Mouse (Mus musculus) heart, postnatal 0 days (tissue): ENCODE data around the gene Vmn2r93. TPM values are rescaled to one million over a fixed set of nuclear protein-coding genes. Genes with fewer than 3 reads are reported as not detected.

Experiments used
- ATAC-seq: fragments of 200-750 bp; cut with Nextera tagmentation; 2 replicates; pipeline ENCODE4 v1.8.0; 2017; ENCODE audit warnings: low read depth, moderate number of reproducible peaks, moderate library complexity; ENCODE audit not compliant: insufficient read depth
- DNase-seq: peaks from one replicate; pipeline ENCODE4 v3.0.0-alpha.2; 2016; ENCODE audit warnings: low spot score
- H3K27ac ChIP-seq: fragments of 300-500 bp; sonication (generic); 2 replicates; pipeline ENCODE4 v1.5.1; 2014; ENCODE audit warnings: low read depth, mild to moderate bottlenecking
- H3K27me3 ChIP-seq: fragments of 300-500 bp; sonication (generic); 2 replicates; pipeline ENCODE4 v1.6.1; 2014; ENCODE audit warnings: low read length, mixed read lengths; ENCODE audit not compliant: control insufficient read depth, insufficient read depth
- H3K36me3 ChIP-seq: fragments of 300-500 bp; sonication (generic); replicated peaks from 2 replicates; pipeline ENCODE4 v1.6.1; 2014; ENCODE audit warnings: low read length, mixed read lengths; ENCODE audit not compliant: control insufficient read depth, insufficient read depth
- H3K4me1 ChIP-seq: fragments of 300-500 bp; sonication (generic); 2 replicates; pipeline ENCODE4 v1.6.1; 2014; ENCODE audit warnings: antibody characterized with exemption; ENCODE audit not compliant: control insufficient read depth, insufficient read depth
- H3K4me2 ChIP-seq: fragments of 300-500 bp; sonication (generic); 2 replicates; pipeline ENCODE4 v1.6.1; 2014; ENCODE audit warnings: low read depth, mild to moderate bottlenecking, low read length, moderate library complexity
- H3K4me3 ChIP-seq: fragments of 300-500 bp; sonication (generic); 2 replicates; pipeline ENCODE4 v1.5.1; 2014; ENCODE audit warnings: low read depth, low read length
- H3K9ac ChIP-seq: fragments of 300-500 bp; sonication (generic); replicated peaks from 2 replicates; pipeline ENCODE4 v1.6.1; 2014; ENCODE audit warnings: low read depth, low read length, mixed read lengths
- H3K9me3 ChIP-seq: fragments of 300-500 bp; sonication (generic); replicated peaks from 2 replicates; pipeline ENCODE4 v1.6.1; 2016; ENCODE audit warnings: low read length; ENCODE audit not compliant: control insufficient read depth
- CTCF ChIP-seq: IDR thresholded peaks from 2 replicates; pipeline ENCODE4 v1.5.1; 2016; ENCODE audit warnings: antibody characterized with exemption, control low read depth, low read depth
- EP300 ChIP-seq: IDR thresholded peaks from 2 replicates; pipeline ENCODE4 v1.6.1; 2016; ENCODE audit warnings: antibody characterized with exemption, low read depth
- WGBS: fragments of 180-500 bp; shearing (Covaris S2); extraction: QIAGEN DNeasy Blood & Tissue Kit; methylation state at CpG from one replicate; pipeline ENCODE4 v1.1.7; 2014; 5-methylcytosine and 5-hydroxymethylcytosine counted together
- polyA plus RNA-seq: library from polyadenylated mRNA; unstranded; fragments of >200 nt; fragmentation: Nextera tagmentation; extraction: Ambion mirVana; gene quantifications from 2 replicates; pipeline ENCODE4 v1.2.1, GENCODE M21; 2015
- total RNA-seq: library from RNA; depleted of rRNA; stranded (reverse); fragments of >200 nt; gene quantifications from 2 replicates; pipeline ENCODE4 v1.2.3, GENCODE M21; 2014; ENCODE audit warnings: low replicate concordance; rRNA removed

Vmn2r93 gene
- total RNA-seq (not detected in 2 replicates), polyA plus RNA-seq (not detected in 2 replicates)

- DNase-seq (no peak), ATAC-seq (no peak)
- no peaks in the 10 kb centered on the region for H3K27me3 ChIP-seq
- TF ChIP-seq EP300 (no peak), CTCF (no peak)
- no peak within 1 kb of the TSS for H3K27ac ChIP-seq
- H3K4me1 ChIP-seq: no peaks in the 10 kb centered on the region
- 15% methylated on average over 1 of the region's 1 CpGs for WGBS
- H3K4me2 ChIP-seq: no peak within 1 kb of the TSS
- 0 out of 2 replicates have a peak, but pooled peaks cover 2% of the 10 kb centered on the region for H3K9me3 ChIP-seq
- H3K4me3 ChIP-seq: no peak within 1 kb of the TSS
- no peak within 1 kb of the TSS for H3K9ac ChIP-seq
- no peaks in the 10 kb centered on the region for H3K36me3 ChIP-seq
These were observed at the start of gene Vmn2r93 for GRCm38 (mm10) chr17:18297799-18298198. TSS of gene Vmn2r93 (plus strand) at chr17:18298099.

- ATAC-seq (no peak), DNase-seq (no peak)
- 41% methylated on average over 2 of the region's 2 CpGs for WGBS
- Histone ChIP-seq H3K36me3 (no peaks in the 10 kb centered on the region), H3K4me1 (no peaks in the 10 kb centered on the region), H3K4me3 (no peak within 1 kb of the TSS), H3K9me3 (0 out of 2 replicates have a peak, but pooled peaks cover 7% of the 10 kb centered on the region), H3K27ac (no peak within 1 kb of the TSS), H3K9ac (no peak within 1 kb of the TSS), H3K27me3 (no peaks in the 10 kb centered on the region), H3K4me2 (no peak within 1 kb of the TSS)
- TF ChIP-seq CTCF (no peak), EP300 (no peak)
These were observed 20.2 kb upstream of the Vmn2r93 start, which contains the start of gene Vmn2r94 for GRCm38 (mm10) chr17:18277656-18278055. TSS of gene Vmn2r94 (minus strand) at chr17:18277756.

GRCm38 (mm10) chr17:18323031-18323430 lies 25.1 kb downstream of the Vmn2r93 start:
- Histone ChIP-seq H3K4me2 (no peak overlapping the region), H3K9ac (no peak overlapping the region), H3K36me3 (no peaks in the 10 kb centered on the region), H3K9me3 (peaks cover 7% of the 10 kb centered on the region; the same call in 1 of the 2 replicates), H3K27ac (no peak overlapping the region), H3K27me3 (no peaks in the 10 kb centered on the region), H3K4me3 (no peak overlapping the region), H3K4me1 (no peaks in the 10 kb centered on the region)
- DNase-seq (no peak), ATAC-seq (no peak)
- WGBS: 86% methylated on average over 2 of the region's 2 CpGs
- no peak for TF ChIP-seq CTCF
- no peak for TF ChIP-seq EP300

GRCm38 (mm10) chr17:18360007-18360406 lies 62.1 kb downstream of the Vmn2r93 start:
- TF ChIP-seq CTCF: no peak
- TF ChIP-seq EP300: no peak
- WGBS: 47% methylated on average over 1 of the region's 1 CpGs
- no peak overlapping the region for H3K4me3 ChIP-seq
- no peaks in the 10 kb centered on the region for H3K36me3 ChIP-seq
- H3K27me3 ChIP-seq: no peaks in the 10 kb centered on the region
- peaks cover 10% of the 10 kb centered on the region; the same call in 1 of the 2 replicates for H3K9me3 ChIP-seq
- DNase-seq (no peak), ATAC-seq (no peak)
- H3K9ac ChIP-seq: no peak overlapping the region
- H3K4me2 ChIP-seq: no peak overlapping the region
- H3K4me1 ChIP-seq: no peaks in the 10 kb centered on the region
- H3K27ac ChIP-seq: no peak overlapping the region

GRCm38 (mm10) chr17:18360602-18361001 lies 62.7 kb downstream of the Vmn2r93 start:
- no peaks in the 10 kb centered on the region for H3K27me3 ChIP-seq
- H3K4me3 ChIP-seq: no peak overlapping the region
- DNase-seq: no peak
- H3K4me1 ChIP-seq: no peaks in the 10 kb centered on the region
- H3K9me3 ChIP-seq: peaks cover 10% of the 10 kb centered on the region; the same call in 1 of the 2 replicates
- no peak overlapping the region for H3K9ac ChIP-seq
- no peak overlapping the region for H3K27ac ChIP-seq
- H3K4me2 ChIP-seq: no peak overlapping the region
- 29% methylated on average over 3 of the region's 3 CpGs for WGBS
- H3K36me3 ChIP-seq: no peaks in the 10 kb centered on the region
- no peak for ATAC-seq
- TF ChIP-seq CTCF: no peak
- TF ChIP-seq EP300: no peak

Other genes with a start within 250 kb of the Vmn2r93 start
- not detected in 2 replicates for gene Vmn2r124, start 248.7 kb upstream of the Vmn2r93 start, total RNA-seq
- not detected in 2 replicates for gene Vmn2r124, start 248.7 kb upstream of the Vmn2r93 start, polyA plus RNA-seq
- not detected in 2 replicates for gene Vmn2r91, start 213.1 kb upstream of the Vmn2r93 start, total RNA-seq
- not detected in 2 replicates for gene Vmn2r91, start 213.1 kb upstream of the Vmn2r93 start, polyA plus RNA-seq
- gene Vmn2r92, start 146.2 kb upstream of the Vmn2r93 start, total RNA-seq: not detected in 2 replicates
- gene Vmn2r92, start 146.2 kb upstream of the Vmn2r93 start, polyA plus RNA-seq: not detected in 2 replicates
- gene Vmn2r94, start 20.3 kb upstream of the Vmn2r93 start, total RNA-seq: not detected in 2 replicates
- not detected in 2 replicates for gene Vmn2r94, start 20.3 kb upstream of the Vmn2r93 start, polyA plus RNA-seq
- gene Vmn2r95, start 126.0 kb downstream of the Vmn2r93 start, total RNA-seq: not detected in 2 replicates
- not detected in 2 replicates for gene Vmn2r95, start 126.0 kb downstream of the Vmn2r93 start, polyA plus RNA-seq